Mouse (Mus musculus) heart, embryonic 13.5 days (tissue): ENCODE results near the gene Gm11437. TPM values are rescaled to one million over a fixed set of nuclear protein-coding genes. Genes with fewer than 3 reads are reported as not detected.

ENCODE experiments used
- ATAC-seq: fragments of 200-750 bp; cut with Nextera tagmentation; 2 replicates; pipeline ENCODE4 v1.8.0; 2017; ENCODE audit warnings: moderate TSS enrichment; ENCODE audit not compliant: insufficient number of reproducible peaks, low FRiP score, low TSS enrichment; ENCODE audit errors: extremely low read depth
- H3K27ac ChIP-seq: fragments of 300-500 bp; sonication (generic); replicated peaks from 2 replicates; pipeline ENCODE4 v1.5.1; 2015; ENCODE audit warnings: moderate library complexity, mild to moderate bottlenecking, inconsistent platforms
- H3K27me3 ChIP-seq: fragments of 300-500 bp; sonication (generic); replicated peaks from 2 replicates; pipeline ENCODE4 v1.6.1; 2015; ENCODE audit warnings: mild to moderate bottlenecking, inconsistent platforms
- H3K36me3 ChIP-seq: fragments of 300-500 bp; sonication (generic); 2 replicates; pipeline ENCODE4 v1.6.1; 2015; ENCODE audit warnings: mild to moderate bottlenecking, inconsistent platforms
- H3K4me1 ChIP-seq: fragments of 300-500 bp; sonication (generic); 2 replicates; pipeline ENCODE4 v1.6.1; 2015; ENCODE audit warnings: inconsistent platforms
- H3K4me2 ChIP-seq: fragments of 300-500 bp; sonication (generic); 2 replicates; pipeline ENCODE4 v1.6.1; 2015; ENCODE audit warnings: inconsistent platforms, mild to moderate bottlenecking, moderate library complexity
- H3K4me3 ChIP-seq: fragments of 300-500 bp; sonication (generic); 2 replicates; pipeline ENCODE4 v1.5.1; 2015; ENCODE audit warnings: moderate library complexity, mild to moderate bottlenecking, inconsistent platforms
- H3K9ac ChIP-seq: fragments of 300-500 bp; sonication (generic); 2 replicates; pipeline ENCODE4 v1.6.1; 2015; ENCODE audit warnings: inconsistent platforms, mild to moderate bottlenecking, moderate library complexity
- H3K9me3 ChIP-seq: fragments of 300-500 bp; sonication (generic); 2 replicates; pipeline ENCODE4 v1.6.1; 2016; ENCODE audit warnings: inconsistent platforms
- WGBS: fragments of 180-500 bp; shearing (Covaris S2); methylation state at CpG from one replicate; pipeline ENCODE4 v1.1.7; 2015; ENCODE audit warnings: mixed read lengths; 5-methylcytosine and 5-hydroxymethylcytosine counted together
- polyA plus RNA-seq: library from polyadenylated mRNA; unstranded; fragments of >200 nt; fragmentation: Nextera tagmentation; extraction: Ambion mirVana; gene quantifications from 2 replicates; pipeline ENCODE4 v1.2.1, GENCODE M21; 2015

Gene Gm11437
- polyA plus RNA-seq, 1 experiment from 2014 or later, result not detected

DNA sequence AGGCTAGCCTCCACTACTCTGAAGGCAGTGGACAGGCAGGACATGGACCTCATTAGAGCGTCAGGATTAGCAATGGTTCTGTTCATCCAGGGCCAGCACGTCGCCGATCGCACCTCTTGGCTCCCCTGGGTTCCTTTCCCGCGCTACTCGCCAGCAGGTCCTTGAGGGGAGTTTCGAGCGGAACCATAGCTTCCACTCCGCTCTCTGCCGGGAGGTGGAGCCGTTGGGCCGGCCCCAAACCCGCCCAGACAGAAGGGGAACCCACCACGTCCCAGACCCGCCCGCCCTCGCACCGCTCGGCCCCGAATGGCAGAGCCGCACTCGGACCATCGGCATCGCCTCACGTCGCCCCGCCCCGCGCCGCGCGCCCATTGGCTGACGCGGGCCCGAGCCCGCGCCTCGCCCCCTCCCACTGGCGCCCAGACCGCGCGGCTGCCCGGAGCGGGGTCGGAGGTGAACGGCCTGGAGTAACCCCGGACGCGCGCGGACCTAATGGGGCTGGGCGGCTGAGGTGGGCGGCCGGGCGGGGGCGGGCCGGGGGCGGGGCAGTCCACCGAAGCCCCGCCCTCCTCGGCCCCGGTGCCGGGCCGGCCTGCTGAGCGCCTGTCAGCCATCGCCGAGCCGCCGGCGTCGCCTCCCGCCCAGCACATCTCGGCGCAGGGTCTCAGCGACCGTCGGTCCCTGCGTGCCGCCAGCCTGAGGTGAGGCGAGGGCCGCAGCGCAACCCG is 12.1 kb upstream of the Gm11437 start:
- peak overlapping the region; percentile 94 for H3K27ac ChIP-seq
- H3K9me3 ChIP-seq, result no peaks in the 10 kb centered on the region
- WGBS, result under 1% methylated on average over 65 of the region's 85 CpGs
- H3K4me1 ChIP-seq, result peaks cover 21% of the 10 kb centered on the region
- ATAC-seq, result peak; percentile 97
- peak overlapping the region; percentile 80 for H3K4me3 ChIP-seq
- H3K9ac ChIP-seq, result peak overlapping the region; percentile 90
- H3K27me3 ChIP-seq, result no peaks in the 10 kb centered on the region
- no peaks in the 10 kb centered on the region for H3K36me3 ChIP-seq
- peak overlapping the region; percentile 89 for H3K4me2 ChIP-seq

GRCm38 (mm10) chr11:84178571-84178970 is 11.3 kb upstream of the Gm11437 start:
- Histone ChIP-seq H3K27ac (peak overlapping the region; percentile 94; the same call in 1 of the 2 replicates), H3K4me3 (peak overlapping the region; percentile 80; the same call in 1 of the 2 replicates), H3K4me2 (peak overlapping the region; percentile 89), H3K9me3 (no peaks in the 10 kb centered on the region), H3K27me3 (no peaks in the 10 kb centered on the region), H3K4me1 (peaks cover 24% of the 10 kb centered on the region), H3K36me3 (no peaks in the 10 kb centered on the region), H3K9ac (peak overlapping the region; percentile 84)
- ATAC-seq, result no peak
- WGBS, result 34% methylated on average over 4 of the region's 4 CpGs

DNA sequence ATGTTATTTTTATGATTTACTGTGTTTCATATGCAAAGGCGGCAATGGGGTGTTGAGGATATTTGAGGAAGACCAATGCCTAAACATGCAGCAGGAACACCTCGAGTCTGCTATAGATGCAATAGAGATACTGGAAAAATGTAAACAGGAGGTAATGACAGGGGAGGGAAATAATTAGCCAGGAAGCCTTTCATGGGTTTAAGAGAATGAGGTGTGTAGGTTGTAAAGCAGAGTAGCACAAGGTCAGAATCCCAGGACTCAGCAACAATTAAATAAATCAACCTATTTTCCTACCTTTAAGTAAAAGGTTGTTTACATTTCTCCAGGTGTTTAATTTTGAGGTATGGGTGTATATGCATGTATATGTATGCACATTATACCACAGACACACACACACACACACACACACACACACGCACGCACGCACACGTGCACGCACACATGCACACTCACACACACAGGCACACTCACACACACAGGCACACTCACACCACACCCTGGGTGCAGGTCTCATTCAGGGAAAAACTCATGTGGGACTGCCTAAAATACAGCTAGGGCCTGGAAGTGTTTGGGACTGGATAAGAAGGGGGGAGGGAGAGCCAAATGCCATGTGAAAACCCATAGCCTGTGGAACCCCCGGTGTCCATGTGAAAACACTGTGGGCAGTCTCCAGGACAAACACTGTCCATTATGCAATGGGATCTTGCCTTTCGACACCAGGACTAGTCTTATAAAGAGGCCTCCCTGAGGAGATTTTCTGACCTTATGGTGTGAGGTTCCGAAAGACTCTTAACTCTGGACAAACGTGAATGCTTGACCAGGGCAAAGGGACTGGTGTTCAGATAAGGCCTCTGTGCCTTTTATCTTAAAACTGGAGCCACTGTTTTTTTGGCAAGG is 5.5 kb upstream of the Gm11437 start:
- Histone ChIP-seq H3K4me3 (no peak overlapping the region), H3K4me2 (no peak overlapping the region), H3K9me3 (no peaks in the 10 kb centered on the region), H3K4me1 (peaks cover 13% of the 10 kb centered on the region), H3K27me3 (no peaks in the 10 kb centered on the region), H3K27ac (no peak overlapping the region), H3K9ac (peak overlapping the region; percentile 19; the same call in 1 of the 2 replicates), H3K36me3 (no peaks in the 10 kb centered on the region)
- no peak for ATAC-seq
- 60% methylated on average over 11 of the region's 11 CpGs for WGBS

- no peak for ATAC-seq
- Histone ChIP-seq H3K4me1 (peaks cover 12% of the 10 kb centered on the region), H3K27me3 (no peaks in the 10 kb centered on the region), H3K9ac (peak overlapping the region; percentile 65; the same call in 1 of the 2 replicates), H3K36me3 (no peaks in the 10 kb centered on the region), H3K27ac (no peak overlapping the region), H3K4me3 (peak overlapping the region; percentile 25; the same call in 1 of the 2 replicates), H3K9me3 (no peaks in the 10 kb centered on the region), H3K4me2 (peak overlapping the region; percentile 60)
- WGBS, result 17% methylated on average over 7 of the region's 7 CpGs
Observed at GRCm38 (mm10) chr11:84168701-84169288, 1.5 kb upstream of the Gm11437 start.

- Histone ChIP-seq H3K9ac (no peak overlapping the region), H3K36me3 (no peaks in the 10 kb centered on the region), H3K4me2 (no peak overlapping the region), H3K27ac (no peak overlapping the region), H3K4me1 (peaks cover 4% of the 10 kb centered on the region), H3K27me3 (no peaks in the 10 kb centered on the region), H3K9me3 (no peaks in the 10 kb centered on the region), H3K4me3 (no peak overlapping the region)
- WGBS, result 57% methylated on average over 4 of the region's 4 CpGs
- no peak for ATAC-seq
Observed at GRCm38 (mm10) chr11:84164561-84164960, 2.7 kb downstream of the Gm11437 start.

- peaks cover 4% of the 10 kb centered on the region for H3K4me1 ChIP-seq
- no peak overlapping the region for H3K9ac ChIP-seq
- no peak overlapping the region for H3K4me3 ChIP-seq
- no peaks in the 10 kb centered on the region for H3K36me3 ChIP-seq
- no peaks in the 10 kb centered on the region for H3K9me3 ChIP-seq
- no peaks in the 10 kb centered on the region for H3K27me3 ChIP-seq
- H3K4me2 ChIP-seq, result no peak overlapping the region
- 84% methylated on average over 6 of the region's 6 CpGs for WGBS
- ATAC-seq, result no peak
- no peak overlapping the region for H3K27ac ChIP-seq
Observed at GRCm38 (mm10) chr11:84164123-84164522, 3.2 kb downstream of the Gm11437 start.

- ATAC-seq, result no peak
Observed at GRCm38 (mm10) chr11:84156535-84157262, 10.6 kb downstream of the Gm11437 start.

GRCm38 (mm10) chr11:84150884-84151283 is 16.4 kb downstream of the Gm11437 start:
- no peak overlapping the region for H3K4me2 ChIP-seq
- no peak for ATAC-seq
- no peak overlapping the region for H3K27ac ChIP-seq
- H3K4me3 ChIP-seq, result no peak overlapping the region
- no peaks in the 10 kb centered on the region for H3K36me3 ChIP-seq
- no peaks in the 10 kb centered on the region for H3K9me3 ChIP-seq
- peaks cover 5% of the 10 kb centered on the region; the same call in 1 of the 2 replicates for H3K27me3 ChIP-seq
- 64% methylated on average over 2 of the region's 2 CpGs for WGBS
- no peaks in the 10 kb centered on the region for H3K4me1 ChIP-seq
- no peak overlapping the region for H3K9ac ChIP-seq

More at GRCm38 (mm10) chr11:84156535-84157262, 10.6 kb downstream of the Gm11437 start:
- H3K4me3 ChIP-seq, result no peak overlapping the region
- H3K9ac ChIP-seq, result no peak overlapping the region
- H3K27ac ChIP-seq, result no peak overlapping the region
- H3K9me3 ChIP-seq, result no peaks in the 10 kb centered on the region
- WGBS, result 83% methylated on average over 4 of the region's 4 CpGs
- H3K36me3 ChIP-seq, result no peaks in the 10 kb centered on the region
- H3K27me3 ChIP-seq, result peaks cover 5% of the 10 kb centered on the region; the same call in 1 of the 2 replicates
- H3K4me1 ChIP-seq, result no peaks in the 10 kb centered on the region
- no peak overlapping the region for H3K4me2 ChIP-seq

- no peaks in the 10 kb centered on the region for H3K9me3 ChIP-seq
- 72% methylated on average over 3 of the region's 3 CpGs for WGBS
- H3K36me3 ChIP-seq, result no peaks in the 10 kb centered on the region
- H3K27me3 ChIP-seq, result 0 out of 2 replicates have a peak, but pooled peaks cover 4% of the 10 kb centered on the region
- no peak overlapping the region for H3K27ac ChIP-seq
- H3K4me1 ChIP-seq, result no peaks in the 10 kb centered on the region
- no peak overlapping the region for H3K9ac ChIP-seq
- no peak overlapping the region for H3K4me2 ChIP-seq
- H3K4me3 ChIP-seq, result no peak overlapping the region
- ATAC-seq, result no peak
Observed at GRCm38 (mm10) chr11:84146081-84146480, 21.2 kb downstream of the Gm11437 start.

DNA sequence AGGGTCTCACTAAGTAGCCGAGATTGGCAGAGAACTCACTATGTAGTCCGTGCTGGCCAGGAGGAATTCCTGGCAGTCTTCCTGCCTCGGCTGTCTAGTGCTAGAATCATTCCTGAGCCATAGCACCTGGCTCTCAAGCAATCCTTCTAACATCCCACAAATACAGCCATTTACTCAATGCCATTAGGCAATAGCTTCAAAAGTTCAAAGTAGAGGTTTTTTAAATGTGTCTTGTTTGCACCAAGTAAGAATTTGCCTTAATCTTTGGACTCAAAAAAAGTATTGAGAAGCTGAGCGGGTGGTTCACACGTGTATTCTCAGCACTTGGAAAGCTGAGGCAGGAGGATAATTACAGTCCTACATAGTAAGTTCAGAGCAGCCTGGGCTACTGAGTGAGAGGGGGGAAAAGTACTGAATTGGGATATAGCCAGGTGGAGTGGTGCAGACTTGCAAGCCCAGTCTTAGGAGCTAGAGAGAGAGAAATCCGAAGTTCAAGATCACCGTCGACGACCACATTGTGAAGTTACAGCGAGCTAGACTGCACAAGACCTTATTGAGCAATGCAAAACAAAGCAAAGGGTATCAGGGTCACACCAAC is 22.0 kb downstream of the Gm11437 start:
- no peaks in the 10 kb centered on the region for H3K36me3 ChIP-seq
- ATAC-seq, result no peak
- H3K9ac ChIP-seq, result no peak overlapping the region
- H3K27ac ChIP-seq, result no peak overlapping the region
- no peaks in the 10 kb centered on the region for H3K4me1 ChIP-seq
- H3K4me3 ChIP-seq, result no peak overlapping the region
- 0 out of 2 replicates have a peak, but pooled peaks cover 4% of the 10 kb centered on the region for H3K27me3 ChIP-seq
- no peak overlapping the region for H3K4me2 ChIP-seq
- 74% methylated on average over 10 of the region's 10 CpGs for WGBS
- H3K9me3 ChIP-seq, result no peaks in the 10 kb centered on the region
